In the genomic region with DNA sequence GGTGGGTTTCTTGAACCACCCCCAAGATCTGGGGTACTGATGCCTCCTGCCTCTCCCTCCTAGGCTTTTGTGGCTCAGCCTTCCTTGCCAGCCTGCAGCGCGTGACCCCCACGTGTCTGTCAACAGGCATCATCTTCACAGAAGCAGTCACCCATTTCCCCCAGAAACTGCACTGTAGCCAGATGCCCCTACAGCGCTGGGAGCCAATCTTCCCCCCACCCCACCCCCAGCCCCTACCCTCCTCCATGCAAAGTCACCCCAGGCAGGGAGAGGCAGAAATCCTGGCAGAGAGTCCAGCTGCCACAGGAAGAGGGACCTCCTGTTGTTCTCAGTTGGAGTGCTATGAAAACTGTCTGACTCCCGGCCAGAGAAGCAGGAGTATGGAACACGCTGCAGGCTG, we compare ENCODE assay signal across 8 mouse cellular contexts. TPM values are rescaled to one million over a fixed set of nuclear protein-coding genes. Genes with fewer than 3 reads are reported as not detected.
DNase-seq lines count a peak whose midpoint lies in the region; ATAC-seq lines count a peak whose summit lies in the region.

No protein-coding gene starts in this region.

- 8% methylated on average over 6 of the region's 6 CpGs for WGBS in heart, embryonic 15.5 days
- 5% methylated on average over 6 of the region's 6 CpGs for WGBS in embryonic facial prominence, embryonic 12.5 days

- H3K9me3 ChIP-seq in heart, embryonic 15.5 days (replicated peaks), result no peaks in the 10 kb centered on the region
- no peaks in the 10 kb centered on the region for H3K9me3 ChIP-seq in megakaryocyte, embryonic 14.5 days
- no peaks in the 10 kb centered on the region for H3K9me3 ChIP-seq in embryonic facial prominence, embryonic 12.5 days

- no peak overlapping the region for H3K4me3 ChIP-seq in heart, embryonic 15.5 days
- H3K4me3 ChIP-seq in megakaryocyte, embryonic 14.5 days (replicated peaks), result peak overlapping the region; percentile 10
- no peak overlapping the region for H3K4me3 ChIP-seq in embryonic facial prominence, embryonic 12.5 days

- H3K4me2 ChIP-seq in heart, embryonic 15.5 days, result peak overlapping the region; percentile 14; the same call in 1 of the 2 replicates
- H3K4me2 ChIP-seq in embryonic facial prominence, embryonic 12.5 days (replicated peaks), result 0 out of 2 replicates have a peak overlapping the region, but pooled peaks have one; percentile 7

- H3K27ac ChIP-seq in heart, embryonic 15.5 days, result no peak overlapping the region
- H3K27ac ChIP-seq in embryonic facial prominence, embryonic 12.5 days, result no peak overlapping the region

- 0 out of 2 replicates have a peak, but pooled peaks have one; percentile 44 for ATAC-seq in heart, embryonic 15.5 days (replicated peaks; ENCODE audit: insufficient number of reproducible peaks, insufficient read depth, low FRiP score, low read depth)
- no peak for ATAC-seq in megakaryocyte, adult 5-6 weeks (ENCODE audit: poor library complexity, severe bottlenecking)
- no peak for ATAC-seq in embryonic facial prominence, embryonic 12.5 days (ENCODE audit: insufficient number of reproducible peaks, insufficient read depth, low FRiP score, low TSS enrichment)
- ATAC-seq in granulocyte monocyte progenitor cell, adult 5-6 weeks (replicated peaks; ENCODE audit: poor library complexity, severe bottlenecking), result no peak

- peaks cover 18% of the 10 kb centered on the region for H3K4me1 ChIP-seq in heart, embryonic 15.5 days (replicated peaks)
- H3K4me1 ChIP-seq in megakaryocyte, embryonic 14.5 days, result peaks cover 26% of the 10 kb centered on the region
- peaks cover 13% of the 10 kb centered on the region for H3K4me1 ChIP-seq in embryonic facial prominence, embryonic 12.5 days

- peaks cover 7% of the 10 kb centered on the region for H3K27me3 ChIP-seq in heart, embryonic 15.5 days
- H3K27me3 ChIP-seq in megakaryocyte, embryonic 14.5 days (replicated peaks), result peaks cover 55% of the 10 kb centered on the region
- peaks cover 11% of the 10 kb centered on the region; the same call in 1 of the 2 replicates for H3K27me3 ChIP-seq in embryonic facial prominence, embryonic 12.5 days

- no peak for DNase-seq in heart, adult 9 months (ENCODE audit: low spot score in 2 of 2)
- DNase-seq in retina, embryonic 14.5 days (ENCODE audit: low spot score), result peak; percentile 96
- no peak for DNase-seq in left cerebral cortex, adult 9 months (ENCODE audit: low spot score in 2 of 2)

- 0 out of 2 replicates have a peak overlapping the region, but pooled peaks have one; percentile 4 for H3K9ac ChIP-seq in heart, embryonic 15.5 days
- no peak overlapping the region for H3K9ac ChIP-seq in embryonic facial prominence, embryonic 12.5 days

- H3K36me3 ChIP-seq in heart, embryonic 15.5 days, result no peaks in the 10 kb centered on the region
- H3K36me3 ChIP-seq in megakaryocyte, embryonic 14.5 days (replicated peaks; ENCODE audit: low read length), result no peaks in the 10 kb centered on the region
- no peaks in the 10 kb centered on the region for H3K36me3 ChIP-seq in embryonic facial prominence, embryonic 12.5 days

RNA-seq across cellular contexts. Expression of a gene that starts 35.8 kb away (rescaled TPM):
- 0.09 and 0.16 TPM in 2 replicates for polyA plus RNA-seq in heart, embryonic 15.5 days (2015; fragmentation: Nextera tagmentation; extraction: Ambion mirVana)
- polyA plus RNA-seq in megakaryocyte, embryonic 14.5 days (2012; ENCODE audit: insufficient read depth, low replicate concordance), result 0.39 TPM in 1 of 2 replicates, not detected in the other
- not detected in 2 replicates for total RNA-seq in megakaryocyte, adult 5-6 weeks (2015)
- not detected in 2 replicates for total RNA-seq in megakaryocyte, adult 5-6 weeks (2017)
- polyA plus RNA-seq in embryonic facial prominence, embryonic 12.5 days (2016; fragmentation: Nextera tagmentation; extraction: Ambion mirVana), result 1.5 and 2.6 TPM in 2 replicates
- not detected in 2 replicates for total RNA-seq in granulocyte monocyte progenitor cell, adult 5-6 weeks (2014; fragmentation: Nextera tagmentation)
- total RNA-seq in granulocyte monocyte progenitor cell, adult 5-6 weeks (2017), result 0.26 TPM in 1 of 2 replicates, not detected in the other

RNA-seq across cellular contexts. Expression of a gene that starts 36.5 kb away (rescaled TPM):
- polyA plus RNA-seq in heart, embryonic 15.5 days (2015; fragmentation: Nextera tagmentation; extraction: Ambion mirVana), result 184 and 206 TPM in 2 replicates
- polyA plus RNA-seq in megakaryocyte, embryonic 14.5 days (2012; ENCODE audit: insufficient read depth, low replicate concordance), result 1.8 and 86.6 TPM in 2 replicates
- 98.1 and 124 TPM in 2 replicates for total RNA-seq in megakaryocyte, adult 5-6 weeks (2015)
- total RNA-seq in megakaryocyte, adult 5-6 weeks (2017), result 145 and 172 TPM in 2 replicates
- polyA plus RNA-seq in embryonic facial prominence, embryonic 12.5 days (2016; fragmentation: Nextera tagmentation; extraction: Ambion mirVana), result 280 and 292 TPM in 2 replicates
- 80.5 and 129 TPM in 2 replicates for total RNA-seq in granulocyte monocyte progenitor cell, adult 5-6 weeks (2014; fragmentation: Nextera tagmentation)
- total RNA-seq in granulocyte monocyte progenitor cell, adult 5-6 weeks (2017), result 90.1 and 115 TPM in 2 replicates

RNA-seq across cellular contexts. Expression of a gene that starts 37.4 kb away (rescaled TPM):
- polyA plus RNA-seq in heart, embryonic 15.5 days (2015; fragmentation: Nextera tagmentation; extraction: Ambion mirVana), result 59.8 and 70.3 TPM in 2 replicates
- 62.7 and 103 TPM in 2 replicates for polyA plus RNA-seq in megakaryocyte, embryonic 14.5 days (2012; ENCODE audit: insufficient read depth, low replicate concordance)
- 47.7 and 52.7 TPM in 2 replicates for total RNA-seq in megakaryocyte, adult 5-6 weeks (2015)
- 36.0 and 45.5 TPM in 2 replicates for total RNA-seq in megakaryocyte, adult 5-6 weeks (2017)
- 80.6 and 83.7 TPM in 2 replicates for polyA plus RNA-seq in embryonic facial prominence, embryonic 12.5 days (2016; fragmentation: Nextera tagmentation; extraction: Ambion mirVana)
- total RNA-seq in granulocyte monocyte progenitor cell, adult 5-6 weeks (2014; fragmentation: Nextera tagmentation), result 30.0 and 34.2 TPM in 2 replicates
- 14.2 and 16.9 TPM in 2 replicates for total RNA-seq in granulocyte monocyte progenitor cell, adult 5-6 weeks (2017)

RNA-seq across cellular contexts. Expression of a gene that starts 47.6 kb away (rescaled TPM):
- 1.5 and 2.1 TPM in 2 replicates for polyA plus RNA-seq in heart, embryonic 15.5 days (2015; fragmentation: Nextera tagmentation; extraction: Ambion mirVana)
- 9.2 TPM in 1 of 2 replicates, not detected in the other for polyA plus RNA-seq in megakaryocyte, embryonic 14.5 days (2012; ENCODE audit: insufficient read depth, low replicate concordance)
- 23.7 and 24.9 TPM in 2 replicates for total RNA-seq in megakaryocyte, adult 5-6 weeks (2015)
- 36.9 and 50.9 TPM in 2 replicates for total RNA-seq in megakaryocyte, adult 5-6 weeks (2017)
- polyA plus RNA-seq in embryonic facial prominence, embryonic 12.5 days (2016; fragmentation: Nextera tagmentation; extraction: Ambion mirVana), result 2.6 and 3.3 TPM in 2 replicates
- 4.7 and 13.9 TPM in 2 replicates for total RNA-seq in granulocyte monocyte progenitor cell, adult 5-6 weeks (2014; fragmentation: Nextera tagmentation)
- 8.2 and 17.3 TPM in 2 replicates for total RNA-seq in granulocyte monocyte progenitor cell, adult 5-6 weeks (2017)

RNA-seq across cellular contexts. Expression of a gene that starts 55.8 kb away (rescaled TPM):
- 26.5 and 36.7 TPM in 2 replicates for polyA plus RNA-seq in heart, embryonic 15.5 days (2015; fragmentation: Nextera tagmentation; extraction: Ambion mirVana)
- 30.5 and 34.7 TPM in 2 replicates for polyA plus RNA-seq in megakaryocyte, embryonic 14.5 days (2012; ENCODE audit: insufficient read depth, low replicate concordance)
- 11.0 and 11.5 TPM in 2 replicates for total RNA-seq in megakaryocyte, adult 5-6 weeks (2015)
- 8.7 and 9.0 TPM in 2 replicates for total RNA-seq in megakaryocyte, adult 5-6 weeks (2017)
- 71.2 and 72.4 TPM in 2 replicates for polyA plus RNA-seq in embryonic facial prominence, embryonic 12.5 days (2016; fragmentation: Nextera tagmentation; extraction: Ambion mirVana)
- 50.0 and 54.4 TPM in 2 replicates for total RNA-seq in granulocyte monocyte progenitor cell, adult 5-6 weeks (2014; fragmentation: Nextera tagmentation)
- total RNA-seq in granulocyte monocyte progenitor cell, adult 5-6 weeks (2017), result 26.0 and 34.5 TPM in 2 replicates
